Mouse (Mus musculus) kidney, embryonic 16.5 days (tissue): ENCODE measurements around the gene Ryr1. TPM values are rescaled to one million over a fixed set of nuclear protein-coding genes. Genes with fewer than 3 reads are reported as not detected.
"Not testable (repeated sequence)": the region's sequence is repeated elsewhere in the genome, so short reads cannot be mapped to it uniquely, and the experiment has no call there.

ENCODE experiments used
- ATAC-seq: fragments of 200-750 bp; cut with Nextera tagmentation; 2 replicates; pipeline ENCODE4 v1.8.0; 2017; ENCODE audit warnings: moderate TSS enrichment; ENCODE audit not compliant: low FRiP score, low TSS enrichment
- H3K27ac ChIP-seq: fragments of 300-500 bp; sonication (generic); 2 replicates; pipeline ENCODE4 v1.5.1; 2014; ENCODE audit warnings: low read length
- H3K27me3 ChIP-seq: fragments of 300-500 bp; sonication (generic); 2 replicates; pipeline ENCODE4 v1.6.1; 2014; ENCODE audit warnings: low read length, control low read depth, mixed read lengths; ENCODE audit not compliant: insufficient read depth
- H3K36me3 ChIP-seq: fragments of 300-500 bp; sonication (generic); 2 replicates; pipeline ENCODE4 v1.6.1; 2014; ENCODE audit warnings: low read length, control low read depth, mixed read lengths; ENCODE audit not compliant: insufficient read depth
- H3K4me1 ChIP-seq: fragments of 300-500 bp; sonication (generic); 2 replicates; pipeline ENCODE4 v1.6.1; 2014; ENCODE audit warnings: low read length, control low read depth, mixed read lengths; ENCODE audit not compliant: insufficient read depth
- H3K4me2 ChIP-seq: fragments of 300-500 bp; sonication (generic); replicated peaks from 2 replicates; pipeline ENCODE4 v1.6.1; 2014; ENCODE audit warnings: low read depth, low read length
- H3K4me3 ChIP-seq: fragments of 300-500 bp; sonication (generic); 2 replicates; pipeline ENCODE4 v1.5.1; 2014; ENCODE audit warnings: mild to moderate bottlenecking, low read length
- H3K9ac ChIP-seq: fragments of 300-500 bp; sonication (generic); replicated peaks from 2 replicates; pipeline ENCODE4 v1.6.1; 2014; ENCODE audit warnings: low read length
- H3K9me3 ChIP-seq: fragments of 300-500 bp; sonication (generic); 2 replicates; pipeline ENCODE4 v1.6.1; 2016; ENCODE audit warnings: low read length, control low read depth
- WGBS: fragments of 180-500 bp; shearing (Covaris S2); extraction: QIAGEN DNeasy Blood & Tissue Kit; methylation state at CpG from one replicate; pipeline ENCODE4 v1.1.7; 2014; 5-methylcytosine and 5-hydroxymethylcytosine counted together
- polyA plus RNA-seq: library from polyadenylated mRNA; unstranded; fragments of >200 nt; fragmentation: Nextera tagmentation; extraction: Ambion mirVana; gene quantifications from 2 replicates; pipeline ENCODE4 v1.2.1, GENCODE M21; 2015

The Ryr1 gene
- polyA plus RNA-seq, 1 experiment from 2014 or later, result 0.97 TPM

DNA sequence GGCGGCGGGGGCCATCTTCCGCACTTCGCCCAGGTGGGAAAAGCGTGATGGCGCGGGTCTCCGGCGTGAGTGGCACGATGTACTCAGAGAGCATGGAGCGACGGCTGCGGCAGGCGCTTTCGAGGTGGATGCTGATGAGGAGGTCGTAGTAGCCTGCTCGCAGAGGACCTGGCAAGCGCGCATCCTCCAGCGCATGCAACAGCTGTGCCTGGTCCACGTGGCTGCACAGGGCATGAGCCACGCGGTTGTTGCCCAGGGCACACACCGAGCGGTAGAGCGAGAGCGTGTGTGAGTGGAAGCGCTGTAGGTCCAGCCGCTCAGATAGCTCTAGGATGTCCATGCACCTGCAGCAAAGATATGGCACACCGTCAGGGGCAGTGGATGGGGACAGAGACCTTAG, 39.0 kb downstream of the Ryr1 start:
- Histone ChIP-seq H3K4me2 (no peak overlapping the region), H3K4me3 (no peak overlapping the region), H3K36me3 (no peaks in the 10 kb centered on the region), H3K9ac (no peak overlapping the region), H3K4me1 (no peaks in the 10 kb centered on the region), H3K27me3 (no peaks in the 10 kb centered on the region), H3K27ac (no peak overlapping the region), H3K9me3 (no peaks in the 10 kb centered on the region)
- ATAC-seq, result no peak
- 92% methylated on average over 30 of the region's 30 CpGs for WGBS

DNA sequence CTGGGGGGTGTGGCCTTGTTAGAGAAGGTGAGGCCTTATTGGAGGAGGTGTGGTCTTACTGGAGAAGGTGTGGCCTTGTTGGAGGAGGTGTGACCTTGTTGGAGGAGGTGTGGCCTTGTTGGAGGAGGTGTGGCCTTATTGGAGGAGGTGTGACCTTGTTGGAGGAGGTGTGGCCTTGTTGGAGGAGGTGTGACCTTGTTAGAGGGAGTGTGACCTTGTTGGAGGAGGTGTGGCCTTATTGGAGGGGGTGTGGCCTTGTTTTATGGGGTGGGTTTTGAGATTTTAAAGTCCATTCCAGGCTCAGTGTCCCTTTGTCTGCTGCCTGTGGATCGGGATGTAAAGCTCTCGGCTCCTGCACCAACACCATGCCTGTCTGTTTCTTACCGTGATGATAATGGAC, 40.6 kb downstream of the Ryr1 start:
- H3K4me2 ChIP-seq, result no peak overlapping the region
- H3K4me1 ChIP-seq, result no peaks in the 10 kb centered on the region
- H3K27ac ChIP-seq, result no peak overlapping the region
- H3K36me3 ChIP-seq, result no peaks in the 10 kb centered on the region
- H3K9me3 ChIP-seq, result no peaks in the 10 kb centered on the region
- no peak overlapping the region for H3K4me3 ChIP-seq
- 75% methylated on average over 3 of the region's 3 CpGs for WGBS
- ATAC-seq, result no peak
- no peak overlapping the region for H3K9ac ChIP-seq
- no peaks in the 10 kb centered on the region for H3K27me3 ChIP-seq

DNA sequence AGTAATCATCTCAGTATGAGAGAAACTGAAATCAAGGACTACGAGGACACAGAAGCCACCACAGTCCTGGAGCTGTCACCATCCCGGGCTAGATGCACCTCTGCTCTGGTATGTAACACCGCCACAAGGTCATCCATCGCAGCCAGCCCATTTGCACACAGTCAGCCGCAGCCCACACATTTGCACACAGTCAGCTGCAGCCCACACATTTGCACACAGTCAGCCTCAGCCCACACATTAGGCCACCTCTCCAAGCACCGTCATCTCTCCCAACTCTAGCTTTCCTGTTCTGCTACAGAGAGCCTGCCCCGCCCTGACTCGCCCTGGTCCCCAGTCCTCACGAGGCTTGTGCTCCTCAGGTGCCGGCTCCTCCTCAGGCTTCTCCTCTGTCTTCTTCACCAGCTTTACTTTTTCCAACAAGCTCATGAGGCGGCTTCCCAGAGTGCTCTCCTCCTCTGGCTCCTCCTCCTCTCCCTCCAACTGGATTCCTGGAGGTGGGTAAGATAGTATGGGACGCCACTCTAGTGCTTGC, 45.5 kb downstream of the Ryr1 start:
- H3K4me3 ChIP-seq, result no peak overlapping the region
- H3K4me2 ChIP-seq, result no peak overlapping the region
- no peaks in the 10 kb centered on the region for H3K4me1 ChIP-seq
- 77% methylated on average over 12 of the region's 12 CpGs for WGBS
- H3K9me3 ChIP-seq, result no peaks in the 10 kb centered on the region
- ATAC-seq, result no peak
- H3K27ac ChIP-seq, result no peak overlapping the region
- H3K27me3 ChIP-seq, result no peaks in the 10 kb centered on the region
- no peaks in the 10 kb centered on the region for H3K36me3 ChIP-seq
- H3K9ac ChIP-seq, result no peak overlapping the region

DNA sequence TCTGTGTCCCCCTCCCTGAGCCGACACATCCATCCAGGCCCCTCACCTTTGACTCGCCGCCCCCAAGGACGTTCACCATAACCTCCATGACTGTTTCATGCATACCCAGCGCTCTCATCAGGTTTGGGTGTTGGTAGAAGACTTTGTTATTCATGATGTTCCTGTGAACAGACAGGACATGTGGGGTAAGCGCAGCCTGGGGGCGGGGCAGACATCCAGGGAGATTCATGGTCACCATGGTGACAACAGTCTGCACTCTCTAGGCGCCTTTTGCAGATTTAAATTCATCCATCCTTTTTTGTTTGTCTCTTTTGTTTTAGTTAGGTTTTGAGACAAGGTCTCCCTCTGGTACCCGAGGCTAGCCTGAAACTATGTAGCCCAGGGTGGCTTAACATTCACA, 48.0 kb downstream of the Ryr1 start:
- Histone ChIP-seq H3K4me1 (no peaks in the 10 kb centered on the region), H3K9ac (no peak overlapping the region), H3K36me3 (no peaks in the 10 kb centered on the region), H3K4me3 (no peak overlapping the region), H3K27ac (no peak overlapping the region), H3K9me3 (no peaks in the 10 kb centered on the region), H3K27me3 (peaks cover 11% of the 10 kb centered on the region), H3K4me2 (no peak overlapping the region)
- WGBS, result 77% methylated on average over 9 of the region's 9 CpGs
- ATAC-seq, result no peak

DNA sequence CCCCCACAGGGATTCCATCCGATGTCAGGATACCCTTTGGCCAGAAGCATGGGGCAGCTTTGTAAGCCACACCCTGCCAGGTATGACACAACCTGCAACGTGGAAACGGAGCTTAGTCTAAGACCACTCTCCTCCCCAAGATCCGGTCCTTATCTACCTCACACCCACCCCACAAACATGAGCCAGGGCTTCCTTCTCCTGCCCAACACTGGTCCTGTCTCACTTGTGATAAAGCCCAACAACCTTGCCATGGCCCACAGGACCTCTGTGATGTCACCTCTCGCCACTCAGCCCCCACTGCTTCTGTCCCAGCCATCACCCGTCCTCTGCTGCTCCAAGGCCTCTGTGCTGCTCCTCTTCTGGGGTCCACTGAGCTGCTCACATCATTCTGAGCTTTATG, 49.8 kb downstream of the Ryr1 start:
- ATAC-seq, result no peak
- Histone ChIP-seq H3K27ac (no peak overlapping the region), H3K9me3 (no peaks in the 10 kb centered on the region), H3K36me3 (no peaks in the 10 kb centered on the region), H3K9ac (no peak overlapping the region), H3K4me2 (no peak overlapping the region), H3K4me1 (peaks cover 7% of the 10 kb centered on the region; the same call in 1 of the 2 replicates), H3K4me3 (no peak overlapping the region), H3K27me3 (peaks cover 27% of the 10 kb centered on the region)
- WGBS, result 74% methylated on average over 6 of the region's 6 CpGs

DNA sequence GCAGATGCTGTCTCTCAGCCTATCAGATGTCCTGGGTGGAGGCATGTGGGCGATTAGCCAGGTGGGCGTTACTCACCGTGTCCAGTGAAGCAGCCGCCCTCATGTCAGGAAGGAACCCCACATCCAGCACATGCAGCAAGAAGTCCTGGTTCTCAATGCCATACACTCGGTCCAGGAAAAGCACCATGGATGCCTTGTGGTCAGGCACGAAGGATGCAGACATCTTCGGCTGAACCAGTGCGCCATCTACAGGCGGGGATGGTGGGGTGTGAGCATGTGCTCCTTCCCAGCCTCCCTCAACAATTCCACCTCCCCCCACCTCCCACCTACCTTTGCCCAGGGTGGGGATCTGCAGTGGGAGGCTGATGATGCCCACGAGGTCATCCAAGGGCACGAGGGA, 52.3 kb downstream of the Ryr1 start:
- H3K4me2 ChIP-seq, result no peak overlapping the region
- H3K9ac ChIP-seq, result no peak overlapping the region
- peaks cover 41% of the 10 kb centered on the region for H3K27me3 ChIP-seq
- H3K36me3 ChIP-seq, result no peaks in the 10 kb centered on the region
- peaks cover 7% of the 10 kb centered on the region; the same call in 1 of the 2 replicates for H3K4me1 ChIP-seq
- no peaks in the 10 kb centered on the region for H3K9me3 ChIP-seq
- WGBS, result 44% methylated on average over 11 of the region's 11 CpGs
- no peak for ATAC-seq
- no peak overlapping the region for H3K27ac ChIP-seq
- H3K4me3 ChIP-seq, result no peak overlapping the region

DNA sequence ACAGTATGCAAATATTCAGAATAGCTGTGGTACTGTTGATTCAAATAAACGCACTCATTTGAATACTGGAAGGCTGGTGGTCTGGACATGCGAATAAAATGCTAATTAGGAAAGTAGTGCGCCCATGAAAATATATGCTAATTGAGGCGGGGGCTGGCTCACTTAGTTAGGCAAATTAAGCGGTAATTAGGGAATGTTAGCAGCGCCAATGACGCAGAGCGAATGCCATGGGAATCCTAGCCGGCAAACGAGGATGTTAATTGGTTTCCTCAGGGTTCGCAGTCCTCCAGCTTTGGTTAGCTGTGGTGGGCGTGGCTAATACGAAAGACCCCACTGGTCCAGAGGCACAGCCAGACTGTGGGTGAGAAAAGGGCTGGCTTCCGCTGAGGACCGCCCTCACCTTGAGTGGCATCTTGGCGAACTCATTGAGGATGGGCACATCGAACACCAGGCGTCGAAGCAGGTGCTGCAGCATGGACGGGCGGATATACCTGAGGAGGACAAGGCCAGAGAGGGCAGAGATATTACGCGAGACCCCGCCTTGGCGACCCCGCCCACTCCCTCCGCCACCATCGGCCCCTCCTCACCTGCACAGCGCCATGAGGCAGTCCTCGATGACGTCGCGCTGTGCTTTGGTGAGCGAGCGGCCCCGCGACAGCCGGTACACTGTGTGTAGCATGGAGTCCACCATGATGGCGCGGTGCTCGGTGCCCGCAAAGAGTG, 53.6 kb downstream of the Ryr1 start:
- Histone ChIP-seq H3K27me3 (peaks cover 49% of the 10 kb centered on the region), H3K9me3 (no peaks in the 10 kb centered on the region), H3K4me2 (peak overlapping the region; percentile 50), H3K27ac (no peak overlapping the region), H3K4me1 (peaks cover 7% of the 10 kb centered on the region; the same call in 1 of the 2 replicates), H3K9ac (no peak overlapping the region), H3K4me3 (peak overlapping the region; percentile 28), H3K36me3 (no peaks in the 10 kb centered on the region)
- 7% methylated on average over 42 of the region's 42 CpGs for WGBS
- ATAC-seq, result peak; percentile 39

DNA sequence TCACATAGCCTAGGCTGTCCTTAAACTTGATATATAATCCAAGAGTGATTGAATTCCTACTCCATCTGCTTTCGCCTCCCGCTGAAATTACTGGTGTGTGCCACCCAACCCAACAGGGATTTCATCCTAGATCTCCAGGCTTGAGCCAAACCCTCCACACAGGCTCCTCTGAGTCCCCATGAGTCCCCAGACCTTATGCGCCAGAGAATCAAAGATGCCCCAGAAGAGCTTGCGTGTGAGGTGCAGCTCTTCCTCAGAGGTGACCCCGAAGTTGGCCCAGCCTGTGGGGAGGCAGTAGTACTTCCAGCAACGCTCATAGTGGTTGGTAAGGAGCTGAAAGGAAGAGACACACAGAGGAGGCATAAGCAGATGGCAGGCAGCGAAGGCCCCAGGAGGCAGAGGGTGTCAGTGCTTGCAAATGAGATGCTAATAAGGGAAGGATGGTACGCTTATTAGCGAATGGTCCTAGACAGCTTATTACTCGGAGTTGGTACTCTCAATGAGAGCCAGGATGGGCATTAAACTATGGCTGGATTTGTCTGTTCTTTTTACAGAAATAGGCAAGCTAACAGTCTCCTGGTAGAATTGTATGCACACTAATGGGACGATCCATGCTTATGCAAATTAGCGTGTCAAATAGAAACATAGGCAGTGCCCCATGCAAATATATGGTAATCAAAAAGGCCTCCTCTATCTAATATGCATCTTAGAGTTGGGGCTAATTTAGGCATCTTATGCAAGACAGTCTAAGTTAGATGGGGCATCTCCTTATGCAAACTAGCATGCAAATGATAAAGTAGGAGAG, 54.4 kb downstream of the Ryr1 start:
- no peaks in the 10 kb centered on the region for H3K9me3 ChIP-seq
- H3K27ac ChIP-seq, result no peak overlapping the region
- H3K27me3 ChIP-seq, result peaks cover 49% of the 10 kb centered on the region
- H3K9ac ChIP-seq, result no peak overlapping the region
- no peak; the same call in 1 of the 2 replicates for ATAC-seq
- WGBS, result 64% methylated on average over 12 of the region's 12 CpGs
- no peak overlapping the region for H3K4me2 ChIP-seq
- peaks cover 7% of the 10 kb centered on the region; the same call in 1 of the 2 replicates for H3K4me1 ChIP-seq
- no peaks in the 10 kb centered on the region for H3K36me3 ChIP-seq
- H3K4me3 ChIP-seq, result no peak overlapping the region

DNA sequence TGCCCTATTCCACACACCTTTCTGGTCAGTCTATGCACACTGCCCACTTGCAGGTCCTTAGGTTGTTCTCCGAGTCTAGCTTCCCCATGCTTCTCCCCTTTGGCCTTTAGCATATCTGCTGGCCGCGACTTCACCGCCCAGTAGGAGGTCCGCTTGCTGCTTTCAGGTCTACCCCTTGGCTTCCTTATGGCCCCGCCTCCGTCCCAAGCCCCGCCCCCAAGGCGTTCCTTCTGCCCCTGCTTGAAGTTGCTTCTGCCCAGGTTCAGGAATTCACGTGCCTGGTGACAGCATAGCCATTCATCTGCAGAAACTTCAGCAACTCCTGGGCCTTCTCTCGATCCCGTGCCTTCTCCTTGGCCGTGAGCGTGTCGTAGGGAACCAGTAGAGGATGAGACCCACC, 57.2 kb downstream of the Ryr1 start:
- peaks cover 7% of the 10 kb centered on the region; the same call in 1 of the 2 replicates for H3K4me1 ChIP-seq
- H3K4me2 ChIP-seq, result no peak overlapping the region
- peak; percentile 33; the same call in 1 of the 2 replicates for ATAC-seq
- H3K27me3 ChIP-seq, result peaks cover 46% of the 10 kb centered on the region
- H3K27ac ChIP-seq, result no peak overlapping the region
- no peak overlapping the region for H3K4me3 ChIP-seq
- WGBS, result 8% methylated on average over 15 of the region's 15 CpGs
- no peak overlapping the region for H3K9ac ChIP-seq
- no peaks in the 10 kb centered on the region for H3K36me3 ChIP-seq
- H3K9me3 ChIP-seq, result no peaks in the 10 kb centered on the region

DNA sequence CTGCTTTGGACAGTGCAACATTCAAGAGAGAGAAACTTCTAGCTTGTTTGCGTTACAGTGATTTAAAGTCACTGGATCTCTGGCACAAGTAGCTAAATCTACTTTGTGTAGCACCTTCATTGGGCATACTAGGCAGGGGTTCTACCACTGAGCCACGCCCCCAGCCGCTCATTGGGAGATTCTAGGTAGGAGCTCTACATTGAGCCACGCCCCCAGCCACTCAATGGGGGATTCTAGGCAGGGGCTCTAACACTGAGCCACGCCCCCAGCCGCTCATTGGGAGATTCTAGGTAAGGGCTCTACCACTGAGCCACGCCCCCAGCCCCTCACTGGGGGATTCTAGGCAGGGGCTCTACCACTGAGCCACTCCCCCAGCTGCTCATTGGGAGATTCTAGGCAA, 61.5 kb downstream of the Ryr1 start:
- not testable (repeated sequence) for H3K4me1 ChIP-seq, H3K4me2 ChIP-seq, ATAC-seq, H3K4me3 ChIP-seq, H3K27ac ChIP-seq, H3K36me3 ChIP-seq, H3K9ac ChIP-seq, H3K9me3 ChIP-seq
- WGBS, result 68% methylated on average over 7 of the region's 7 CpGs
- peaks cover 11% of the 10 kb centered on the region for H3K27me3 ChIP-seq
